Mouse (Mus musculus) liver, embryonic 14.5 days (tissue): Measurements from ENCODE around the gene Inpp4b. TPM values are rescaled to one million over a fixed set of nuclear protein-coding genes. Genes with fewer than 3 reads are reported as not detected.

Experiments
- ATAC-seq: fragments of 200-750 bp; cut with Nextera tagmentation; 2 replicates; pipeline ENCODE4 v1.8.0; 2017; ENCODE audit warnings: moderate number of reproducible peaks, mild to moderate bottlenecking, moderate library complexity; ENCODE audit not compliant: insufficient read depth
- DNase-seq, 3 experiments: peaks; one replicate each; pipeline ENCODE4 v3.0.0-alpha.2; 2012 to 2013; ENCODE audit warnings: low read depth in 3 of 3, low spot score in 3 of 3
- H3K27ac ChIP-seq: fragments of 300-500 bp; sonication (generic); 2 replicates; pipeline ENCODE4 v1.5.1; 2014; ENCODE audit warnings: moderate library complexity, mild to moderate bottlenecking, control low read depth, inconsistent platforms
- H3K27me3 ChIP-seq: fragments of 300-500 bp; sonication (generic); 2 replicates; pipeline ENCODE4 v1.6.1; 2014; ENCODE audit warnings: mild to moderate bottlenecking, low read length, moderate library complexity; ENCODE audit not compliant: control insufficient read depth, insufficient read depth
- H3K36me3 ChIP-seq: fragments of 300-500 bp; sonication (generic); replicated peaks from 2 replicates; pipeline ENCODE4 v1.6.1; 2014; ENCODE audit warnings: low read depth; ENCODE audit not compliant: control insufficient read depth, insufficient read depth
- H3K4me1 ChIP-seq, 2 experiments: fragments of 200-500 bp in 1 of 2; fragments of 300-500 bp in 1 of 2; sonication (generic) in 1 of 2; replicated peaks; 2 replicates each; pipeline ENCODE4 v1.6.1; 2012 to 2014; ENCODE audit warnings: antibody characterized with exemption in 1 of 2, inconsistent platforms in 1 of 2, low read length in 1 of 2; ENCODE audit not compliant: control insufficient read depth in 2 of 2, insufficient read depth in 2 of 2
- H3K4me2 ChIP-seq: fragments of 300-500 bp; sonication (generic); 2 replicates; pipeline ENCODE4 v1.6.1; 2014; ENCODE audit warnings: low read depth, mild to moderate bottlenecking, control low read depth, moderate library complexity
- H3K4me3 ChIP-seq, 2 experiments: fragments of 200-500 bp in 1 of 2; fragments of 300-500 bp in 1 of 2; sonication (generic) in 1 of 2; 2 replicates each; pipeline ENCODE4 v1.5.1; 2012 to 2014; ENCODE audit warnings: low read depth in 2 of 2, low read length in 2 of 2, mild to moderate bottlenecking in 2 of 2, control low read depth in 1 of 2, inconsistent platforms in 1 of 2, moderate library complexity in 1 of 2; ENCODE audit not compliant: insufficient read depth in 1 of 2
- H3K9ac ChIP-seq: fragments of 300-500 bp; sonication (generic); replicated peaks from 2 replicates; pipeline ENCODE4 v1.6.1; 2014; ENCODE audit warnings: mild to moderate bottlenecking, control low read depth, moderate library complexity
- H3K9me3 ChIP-seq: fragments of 300-500 bp; sonication (generic); 2 replicates; pipeline ENCODE4 v1.6.1; 2016; ENCODE audit warnings: low read length, mixed read lengths; ENCODE audit not compliant: control insufficient read depth
- CTCF ChIP-seq: IDR thresholded peaks from 2 replicates; pipeline ENCODE4 v1.5.1; 2016; ENCODE audit warnings: antibody characterized with exemption, low read depth, control low read depth
- EP300 ChIP-seq: IDR thresholded peaks from 2 replicates; pipeline ENCODE4 v1.6.1; 2016; ENCODE audit warnings: antibody characterized with exemption, low read depth
- WGBS: fragments of 180-500 bp; shearing (Covaris S2); extraction: QIAGEN DNeasy Blood & Tissue Kit; methylation state at CpG from one replicate; pipeline ENCODE4 v1.1.7; 2014; ENCODE audit not compliant: insufficient replicate concordance; 5-methylcytosine and 5-hydroxymethylcytosine counted together
- polyA plus RNA-seq, 2 experiments: library from polyadenylated mRNA; depleted of rRNA in 1 of 2; stranded (reverse) in 1 of 2; unstranded in 1 of 2; fragments of >200 nt; fragmentation: Nextera tagmentation in 1 of 2; extraction: Ambion mirVana in 1 of 2; gene quantifications; 2 replicates each; pipeline versions ENCODE4 v1.2.1 to v1.2.3; 2012 to 2014

Inpp4b gene
- polyA plus RNA-seq, 2 experiments: 0.25 to 1.8 TPM

GRCm38 (mm10) chr8:81776516-81777237 is 434.3 kb downstream of the Inpp4b start:
- TF ChIP-seq EP300 (no peak), CTCF (no peak)
- H3K27me3 ChIP-seq: no peaks in the 10 kb centered on the region
- H3K9ac ChIP-seq: no peak overlapping the region
- no peak overlapping the region for H3K4me3 ChIP-seq
- H3K36me3 ChIP-seq: no peaks in the 10 kb centered on the region
- ATAC-seq (no peak), DNase-seq (no peak)
- peaks cover 21 to 29% of the 10 kb centered on the region in 2 experiments for H3K4me1 ChIP-seq
- 68% methylated on average over 4 of the region's 4 CpGs for WGBS
- no peak overlapping the region for H3K27ac ChIP-seq
- H3K9me3 ChIP-seq: no peaks in the 10 kb centered on the region
- H3K4me2 ChIP-seq: no peak overlapping the region

GRCm38 (mm10) chr8:81777704-81778103 is 435.3 kb downstream of the Inpp4b start:
- Histone ChIP-seq H3K9ac (no peak overlapping the region), H3K4me3 (no peak overlapping the region), H3K9me3 (no peaks in the 10 kb centered on the region), H3K4me1 (peaks cover 21 to 29% of the 10 kb centered on the region in 2 experiments), H3K4me2 (no peak overlapping the region), H3K36me3 (no peaks in the 10 kb centered on the region), H3K27me3 (no peaks in the 10 kb centered on the region), H3K27ac (no peak overlapping the region)
- ATAC-seq (no peak), DNase-seq (no peak)
- 17% methylated on average over 1 of the region's 1 CpGs for WGBS
- TF ChIP-seq EP300 (no peak), CTCF (no peak)

- no peak for TF ChIP-seq EP300
- TF ChIP-seq CTCF: no peak
- Histone ChIP-seq H3K27me3 (no peaks in the 10 kb centered on the region), H3K27ac (no peak overlapping the region), H3K4me1 (peaks cover 6 to 16% of the 10 kb centered on the region in 2 experiments), H3K4me2 (no peak overlapping the region), H3K36me3 (no peaks in the 10 kb centered on the region), H3K4me3 (no peak overlapping the region), H3K9ac (no peak overlapping the region), H3K9me3 (no peaks in the 10 kb centered on the region)
- 46% methylated on average over 5 of the region's 5 CpGs for WGBS
- no peak for DNase-seq
- no peak for ATAC-seq
Measured at GRCm38 (mm10) chr8:81779440-81779839, 437.1 kb downstream of the Inpp4b start.

GRCm38 (mm10) chr8:81780166-81780565 is 437.8 kb downstream of the Inpp4b start:
- no peak overlapping the region for H3K4me3 ChIP-seq
- TF ChIP-seq EP300: no peak
- TF ChIP-seq CTCF: no peak
- H3K4me2 ChIP-seq: no peak overlapping the region
- H3K27me3 ChIP-seq: no peaks in the 10 kb centered on the region
- DNase-seq (no peak), ATAC-seq (no peak)
- peaks cover under 1 to 9% of the 10 kb centered on the region in 2 experiments for H3K4me1 ChIP-seq
- no peaks in the 10 kb centered on the region for H3K36me3 ChIP-seq
- H3K9ac ChIP-seq: no peak overlapping the region
- no peaks in the 10 kb centered on the region for H3K9me3 ChIP-seq
- H3K27ac ChIP-seq: no peak overlapping the region
- WGBS: 73% methylated on average over 6 of the region's 6 CpGs

GRCm38 (mm10) chr8:81780921-81781675 is 438.7 kb downstream of the Inpp4b start:
- WGBS: 59% methylated on average over 2 of the region's 2 CpGs
- no peak for DNase-seq
- no peaks in the 10 kb centered on the region for H3K27me3 ChIP-seq
- H3K36me3 ChIP-seq: no peaks in the 10 kb centered on the region
- H3K9ac ChIP-seq: no peak overlapping the region
- H3K4me2 ChIP-seq: no peak overlapping the region
- H3K9me3 ChIP-seq: no peaks in the 10 kb centered on the region
- H3K4me3 ChIP-seq: no peak overlapping the region
- no peak for ATAC-seq
- no peak for TF ChIP-seq CTCF
- H3K27ac ChIP-seq: no peak overlapping the region
- H3K4me1 ChIP-seq: peaks cover 0 to 9% of the 10 kb centered on the region in 2 experiments; a peak in 2 of 4 replicates
